Mouse (Mus musculus) erythroblast, embryonic 14.5 days (primary cell): ENCODE data around the gene Pomp.

Source experiments
- GATA1 ChIP-seq: IDR thresholded peaks from 2 replicates; pipeline ENCODE4 v1.6.1; 2012; ENCODE audit warnings: low read length, inconsistent platforms, mixed read lengths
- TAL1 ChIP-seq: IDR thresholded peaks from 3 replicates; pipeline ENCODE4 v1.6.1; 2012; ENCODE audit warnings: low read length, inconsistent platforms, mixed read lengths

GRCm38 (mm10) chr5:147893143-147893542 is 32.9 kb downstream of the Pomp start:
- TF ChIP-seq GATA1 = peak; percentile 47; the same call in 1 of the 2 replicates
- TF ChIP-seq TAL1 = 0 out of 3 replicates have a peak, but pooled peaks have one; percentile 8
